Comparison of ENCODE assay signal across 8 mouse cellular contexts in the genomic region with DNA sequence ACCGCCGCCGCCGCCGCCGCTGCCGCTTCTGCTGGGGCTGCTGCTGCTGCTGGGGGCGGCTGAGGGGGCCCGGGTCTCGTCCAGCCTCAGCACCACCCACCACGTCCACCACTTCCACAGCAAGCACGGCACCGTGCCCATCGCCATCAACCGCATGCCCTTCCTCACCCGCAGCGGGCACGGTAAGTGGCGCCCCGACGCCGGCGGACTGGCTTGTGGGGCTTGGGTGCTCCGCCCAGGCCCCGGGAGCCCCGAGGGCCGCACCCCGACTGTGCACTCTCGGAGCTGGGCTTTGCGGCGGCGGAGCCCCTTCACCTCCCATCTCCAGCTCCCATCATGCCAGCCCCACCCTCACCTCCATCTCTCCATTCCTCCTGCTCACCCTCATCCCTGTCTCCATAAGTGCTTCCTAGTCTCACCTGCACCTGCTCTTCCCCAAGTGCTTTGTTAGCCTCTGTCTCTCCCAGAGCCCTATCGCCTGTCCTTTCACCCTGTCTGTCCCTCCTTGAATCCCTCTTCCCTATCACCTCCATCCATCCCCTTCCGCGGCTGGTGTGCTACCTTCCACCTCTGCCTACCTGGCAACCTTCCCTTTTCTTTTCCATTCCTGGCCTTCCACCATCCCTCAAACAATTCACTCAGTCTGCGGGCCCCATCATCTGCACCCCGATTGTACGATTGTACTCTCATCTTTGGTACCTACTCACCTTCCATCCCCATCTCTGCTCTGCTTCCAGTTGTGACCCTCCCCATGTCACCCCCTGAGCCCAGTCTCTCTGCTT. TPM values are rescaled to one million over a fixed set of nuclear protein-coding genes. Genes with fewer than 3 reads are reported as not detected.
DNase-seq lines count a peak whose midpoint lies in the region; ATAC-seq and TF ChIP-seq lines count a peak whose summit lies in the region.

No protein-coding gene starts in this region.

- DNase-seq in kidney, postnatal 0 days (ENCODE audit: low spot score), result no peak
- no peak for DNase-seq in kidney, adult 11 months
- DNase-seq in hindbrain, postnatal 0 days (ENCODE audit: low spot score), result no peak
- no peak for DNase-seq in midbrain, postnatal 0 days (ENCODE audit: low spot score)
- no peak for DNase-seq in right cerebral cortex, postnatal 10 days (ENCODE audit: low spot score in 2 of 2)
- no peak for DNase-seq in thymus, postnatal 10 days (ENCODE audit: low spot score in 2 of 2)
- no peak for DNase-seq in layer of hippocampus, adult 18-20 months (ENCODE audit: low spot score in 2 of 2)

- 4% methylated on average over 37 of the region's 38 CpGs for WGBS in kidney, postnatal 0 days
- WGBS in embryonic facial prominence, embryonic 13.5 days, result 4% methylated on average over 26 of the region's 38 CpGs
- WGBS in hindbrain, postnatal 0 days, result 8% methylated on average over 31 of the region's 38 CpGs
- WGBS in midbrain, postnatal 0 days, result 5% methylated on average over 29 of the region's 38 CpGs

- peak overlapping the region; percentile 50 for H3K4me3 ChIP-seq in kidney, postnatal 0 days (replicated peaks; ENCODE audit: low read depth, low read length)
- H3K4me3 ChIP-seq in embryonic facial prominence, embryonic 13.5 days, result peak overlapping the region; percentile 55
- H3K4me3 ChIP-seq in hindbrain, postnatal 0 days (ENCODE audit: low read length), result peak overlapping the region; percentile 60
- H3K4me3 ChIP-seq in midbrain, postnatal 0 days (ENCODE audit: low read depth, low read length), result peak overlapping the region; percentile 90

- TF ChIP-seq CTCF in kidney, postnatal 0 days (IDR thresholded peaks at IDR 0.05; ENCODE audit: low read depth), result no peak
- TF ChIP-seq CTCF in hindbrain, postnatal 0 days (IDR thresholded peaks at IDR 0.05; ENCODE audit: low read depth), result no peak
- no peak for TF ChIP-seq CTCF in midbrain, postnatal 0 days (IDR thresholded peaks at IDR 0.05)

- no peaks in the 10 kb centered on the region for H3K9me3 ChIP-seq in kidney, postnatal 0 days (replicated peaks; ENCODE audit: low read length)
- no peaks in the 10 kb centered on the region for H3K9me3 ChIP-seq in embryonic facial prominence, embryonic 13.5 days
- H3K9me3 ChIP-seq in hindbrain, postnatal 0 days (ENCODE audit: low read length), result no peaks in the 10 kb centered on the region
- H3K9me3 ChIP-seq in midbrain, postnatal 0 days (ENCODE audit: low read length), result no peaks in the 10 kb centered on the region

- peaks cover 59% of the 10 kb centered on the region for H3K27me3 ChIP-seq in kidney, postnatal 0 days (ENCODE audit: insufficient read depth, low read length)
- H3K27me3 ChIP-seq in embryonic facial prominence, embryonic 13.5 days, result peaks cover 94% of the 10 kb centered on the region
- H3K27me3 ChIP-seq in hindbrain, postnatal 0 days (ENCODE audit: insufficient read depth, low read length), result no peaks in the 10 kb centered on the region
- H3K27me3 ChIP-seq in midbrain, postnatal 0 days (ENCODE audit: insufficient read depth, low read length), result no peaks in the 10 kb centered on the region

- H3K9ac ChIP-seq in kidney, postnatal 0 days (ENCODE audit: low read depth, low read length), result peak overlapping the region; percentile 55
- peak overlapping the region; percentile 71 for H3K9ac ChIP-seq in embryonic facial prominence, embryonic 13.5 days
- peak overlapping the region; percentile 92 for H3K9ac ChIP-seq in hindbrain, postnatal 0 days (replicated peaks; ENCODE audit: low read length)
- peak overlapping the region; percentile 99 for H3K9ac ChIP-seq in midbrain, postnatal 0 days (replicated peaks; ENCODE audit: low read length, poor library complexity, severe bottlenecking)

- H3K27ac ChIP-seq in kidney, postnatal 0 days, result no peak overlapping the region
- H3K27ac ChIP-seq in embryonic facial prominence, embryonic 13.5 days, result no peak overlapping the region
- H3K27ac ChIP-seq in hindbrain, postnatal 0 days, result peak overlapping the region; percentile 94
- H3K27ac ChIP-seq in midbrain, postnatal 0 days (ENCODE audit: low read depth, low read length), result peak overlapping the region; percentile 98

- ATAC-seq in kidney, postnatal 0 days (replicated peaks; ENCODE audit: low FRiP score, low read depth), result no peak
- ATAC-seq in embryonic facial prominence, embryonic 13.5 days (ENCODE audit: insufficient number of reproducible peaks, insufficient read depth, low FRiP score, low TSS enrichment, low read depth), result no peak
- no peak for ATAC-seq in hindbrain, postnatal 0 days
- no peak for ATAC-seq in midbrain, postnatal 0 days (ENCODE audit: low FRiP score)

- H3K4me2 ChIP-seq in kidney, postnatal 0 days (ENCODE audit: low read length), result peak overlapping the region; percentile 88
- H3K4me2 ChIP-seq in embryonic facial prominence, embryonic 13.5 days, result peak overlapping the region; percentile 96
- peak overlapping the region; percentile 92 for H3K4me2 ChIP-seq in hindbrain, postnatal 0 days (ENCODE audit: low read depth, low read length)
- peak overlapping the region; percentile 95 for H3K4me2 ChIP-seq in midbrain, postnatal 0 days (ENCODE audit: low read depth, low read length, poor library complexity, severe bottlenecking)

- no peaks in the 10 kb centered on the region for H3K36me3 ChIP-seq in kidney, postnatal 0 days (ENCODE audit: insufficient read depth, low read length)
- no peaks in the 10 kb centered on the region for H3K36me3 ChIP-seq in embryonic facial prominence, embryonic 13.5 days
- H3K36me3 ChIP-seq in hindbrain, postnatal 0 days (ENCODE audit: insufficient read depth, low read length), result no peaks in the 10 kb centered on the region
- peaks cover 2% of the 10 kb centered on the region; the same call in 1 of the 2 replicates for H3K36me3 ChIP-seq in midbrain, postnatal 0 days (ENCODE audit: insufficient read depth, low read length)

- H3K4me1 ChIP-seq in kidney, postnatal 0 days (replicated peaks; ENCODE audit: insufficient read depth, low read length), result peaks cover 14% of the 10 kb centered on the region; the same call in 1 of the 2 replicates
- peaks cover 29% of the 10 kb centered on the region for H3K4me1 ChIP-seq in embryonic facial prominence, embryonic 13.5 days
- peaks cover 25% of the 10 kb centered on the region for H3K4me1 ChIP-seq in hindbrain, postnatal 0 days (ENCODE audit: insufficient read depth, low read length)
- H3K4me1 ChIP-seq in midbrain, postnatal 0 days (ENCODE audit: insufficient read depth, low read length), result peaks cover 29% of the 10 kb centered on the region; the same call in 1 of the 2 replicates

RNA-seq across cellular contexts. Expression of a gene that starts 44.3 kb away (rescaled TPM):
- polyA plus RNA-seq in kidney, postnatal 0 days (2015; fragmentation: Nextera tagmentation; extraction: Ambion mirVana), result 21.8 and 31.4 TPM in 2 replicates
- not detected in 2 replicates for polyA plus RNA-seq in embryonic facial prominence, embryonic 13.5 days (2015; fragmentation: Nextera tagmentation; extraction: Ambion mirVana)
- 0.21 and 1.2 TPM in 2 replicates for total RNA-seq in hindbrain, postnatal 0 days (2014; rRNA removed)
- polyA plus RNA-seq in hindbrain, postnatal 0 days (2015; fragmentation: Nextera tagmentation; extraction: Ambion mirVana), result 0.28 and 0.35 TPM in 2 replicates
- 0.71 TPM in 1 of 2 replicates, not detected in the other for total RNA-seq in midbrain, postnatal 0 days (2014; rRNA removed)
- polyA plus RNA-seq in midbrain, postnatal 0 days (2015; fragmentation: Nextera tagmentation; extraction: Ambion mirVana), result 0.45 and 0.57 TPM in 2 replicates
- under 1 TPM; 0.28 to 0.72 TPM for total RNA-seq in layer of hippocampus, adult 18-20 months (2021)

Comparison
In these comparisons a context has a peak if more than half of its experiments do, and no peak if none do; other contexts are left out.
1. H3K27ac ChIP-seq: peak in hindbrain, postnatal 0 days (single experiment) and midbrain, postnatal 0 days (single experiment); none in kidney, postnatal 0 days (single experiment) and embryonic facial prominence, embryonic 13.5 days (single experiment).
2. RNA of a gene that starts 44.3 kb away (polyA plus RNA-seq): 21.8 to 31.4 TPM in kidney, postnatal 0 days; 0.45 to 0.57 TPM in midbrain, postnatal 0 days, 0.28 to 0.35 TPM in hindbrain, postnatal 0 days and not detected in embryonic facial prominence, embryonic 13.5 days; every median in the first group is over 10 times any median in the second.
3. Peak in every context shown above with its lines, with median percentiles within 50 percentile points of each other: H3K4me2 ChIP-seq, H3K4me3 ChIP-seq and H3K9ac ChIP-seq.